In genomic region chr2:77567528-77568435, GRCm38 (mm10) we compare ENCODE assay signal across 15 mouse cellular contexts.
"Had no signal": no experiment of that assay in that cellular context is flagged by ENCODE, and none has a peak within 500 bp of the region (broad histone marks: within the 10 kb centered on the region; RNA-seq: fewer than 3 reads in every experiment).

No protein-coding gene starts in this region.

- H3K4me2 ChIP-seq: intestine, embryonic 15.5 days; kidney, embryonic 15.5 days; limb, embryonic 13.5 days; lung, embryonic 14.5 days; midbrain, embryonic 11.5 days had no signal

- H3K27ac ChIP-seq: intestine, embryonic 15.5 days; kidney, embryonic 15.5 days; limb, embryonic 10.5 days; limb, embryonic 13.5 days; macrophage had no signal

- H3K4me3 ChIP-seq: intestine, embryonic 15.5 days; kidney, embryonic 15.5 days; limb, embryonic 10.5 days; limb, embryonic 13.5 days had no signal

- H3K27me3 ChIP-seq: intestine, embryonic 15.5 days; kidney, embryonic 15.5 days; limb, embryonic 13.5 days had no signal

- ATAC-seq: intestine, embryonic 15.5 days; lung, postnatal 0 days had no signal

- H3K9ac ChIP-seq: intestine, embryonic 15.5 days; kidney, embryonic 15.5 days; limb, embryonic 13.5 days; lung, embryonic 14.5 days had no signal

- H3K4me1 ChIP-seq: intestine, embryonic 15.5 days; kidney, embryonic 15.5 days; limb, embryonic 13.5 days had no signal

- H3K36me3 ChIP-seq: intestine, embryonic 15.5 days; kidney, embryonic 15.5 days; limb, embryonic 10.5 days; limb, embryonic 13.5 days had no signal

- DNase-seq: kidney, adult 11 months; kidney, adult 8-10 months; kidney, postnatal 10 days; kidney, postnatal 36 days; lung, embryonic 14.5 days; midbrain, embryonic 14.5 days; thymus, adult 18-20 months; thymus, postnatal 36 days had no signal

- H3K9me3 ChIP-seq: intestine, embryonic 15.5 days; kidney, embryonic 15.5 days; limb, embryonic 10.5 days; limb, embryonic 13.5 days had no signal
